Mouse (Mus musculus) common myeloid progenitor, adult 5-6 weeks (primary cell): ENCODE data around the gene Plin3. TPM values are rescaled to one million over a fixed set of nuclear protein-coding genes. Genes with fewer than 3 reads are reported as not detected.
"Not testable (repeated sequence)": the region's sequence is repeated elsewhere in the genome, so short reads cannot be mapped to it uniquely, and the experiment has no call there.

ENCODE experiments used
- ATAC-seq: replicated peaks from 2 replicates; pipeline ENCODE4 v1.8.0; 2016; ENCODE audit warnings: low read depth, mild to moderate bottlenecking, moderate TSS enrichment, inconsistent platforms; ENCODE audit not compliant: poor library complexity, severe bottlenecking
- total RNA-seq: library from RNA; stranded (forward); fragments of 200-1000, 187-1606 nt; gene quantifications from 2 replicates; pipeline ENCODE4 v1.2.3, GENCODE M21; 2017

Gene Plin3
- total RNA-seq, 1 experiment from 2014 or later: 11.6 TPM

DNA sequence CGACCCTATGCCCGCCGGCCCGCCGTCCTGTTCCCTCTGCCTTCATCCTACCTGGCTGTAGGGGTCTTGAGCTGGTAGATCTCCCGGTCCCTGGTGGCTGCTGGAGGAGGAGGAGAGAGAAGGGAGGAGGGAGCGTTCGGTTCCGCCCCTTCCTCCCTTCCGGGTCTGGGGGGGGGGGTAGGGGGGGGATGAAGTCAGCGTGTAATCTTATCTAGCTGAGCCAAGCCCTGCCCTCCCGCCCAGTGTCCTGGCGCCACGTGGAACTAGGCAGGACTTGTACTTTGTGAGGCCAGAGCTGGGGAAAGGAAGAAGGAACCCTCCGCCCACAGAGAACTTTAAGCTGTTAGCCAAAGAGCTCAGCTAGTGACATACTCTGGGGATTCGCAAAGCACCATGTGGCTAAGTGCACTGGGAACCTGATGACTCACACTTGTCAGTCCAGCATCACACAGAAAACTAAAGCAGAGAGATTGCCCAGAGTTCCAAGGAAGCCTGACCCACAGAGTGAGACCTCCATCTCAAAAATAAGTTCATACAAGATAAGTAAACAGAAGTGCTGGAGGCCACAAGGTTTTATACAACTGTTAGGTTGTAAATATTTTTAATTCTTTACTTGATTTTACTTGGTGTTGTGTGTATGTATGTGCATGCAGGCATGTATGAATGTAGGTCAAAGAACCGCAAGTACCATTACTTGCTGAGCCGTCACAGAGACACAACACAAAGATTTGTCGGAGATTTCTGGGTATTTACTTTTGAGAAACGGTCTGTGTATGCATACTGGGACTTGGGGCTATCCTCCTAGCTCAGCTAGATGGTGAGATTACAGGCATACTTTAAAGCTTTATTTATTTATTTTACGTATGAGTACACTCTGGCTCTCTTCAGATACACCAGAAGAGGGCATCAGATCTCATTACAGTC, 15.8 kb downstream of the Plin3 start, which contains the start of gene Ticam1:
TSS of gene Ticam1 (minus strand) at position 144 of the 924 bp plus-strand sequence.
- ATAC-seq: peak; percentile 92

- ATAC-seq: no peak
Measured at GRCm38 (mm10) chr17:56275842-56276480, 16.7 kb downstream of the Plin3 start.

DNA sequence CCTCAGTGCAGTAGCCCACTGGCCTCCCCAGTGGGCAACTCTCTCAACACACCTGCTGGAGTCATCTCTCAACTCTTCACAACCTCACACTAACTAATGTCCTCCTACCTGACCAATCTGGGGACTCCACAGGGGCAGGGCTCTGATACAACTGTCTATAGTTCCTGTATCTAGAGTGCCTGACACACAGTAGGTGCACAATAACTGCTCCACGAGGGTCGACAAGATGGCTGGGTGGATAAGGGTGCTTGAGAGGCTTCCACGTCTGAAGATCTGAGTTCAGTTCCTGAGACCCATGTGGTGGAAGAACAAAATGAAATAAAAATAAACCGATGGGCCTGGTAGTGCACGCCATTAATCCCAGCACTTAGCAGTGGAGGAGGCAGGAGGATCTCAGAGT, 18.7 kb downstream of the Plin3 start:
- ATAC-seq: no peak

GRCm38 (mm10) chr17:56273482-56273881, 19.2 kb downstream of the Plin3 start:
- no peak for ATAC-seq

GRCm38 (mm10) chr17:56272644-56273043, 20.0 kb downstream of the Plin3 start:
- no peak for ATAC-seq

- ATAC-seq: no peak
Measured at GRCm38 (mm10) chr17:56271609-56272253, 20.9 kb downstream of the Plin3 start.

GRCm38 (mm10) chr17:56269741-56270140, 22.9 kb downstream of the Plin3 start:
- no peak for ATAC-seq

GRCm38 (mm10) chr17:56269153-56269630, 23.5 kb downstream of the Plin3 start:
- peak; percentile 91 for ATAC-seq

- ATAC-seq: peak; percentile 27
Measured at GRCm38 (mm10) chr17:56266271-56266670, 26.4 kb downstream of the Plin3 start.

GRCm38 (mm10) chr17:56265869-56266268, 26.8 kb downstream of the Plin3 start:
- no peak for ATAC-seq

GRCm38 (mm10) chr17:56265011-56265410, 27.7 kb downstream of the Plin3 start:
- peak; percentile 9; the same call in 1 of the 2 replicates for ATAC-seq

DNA sequence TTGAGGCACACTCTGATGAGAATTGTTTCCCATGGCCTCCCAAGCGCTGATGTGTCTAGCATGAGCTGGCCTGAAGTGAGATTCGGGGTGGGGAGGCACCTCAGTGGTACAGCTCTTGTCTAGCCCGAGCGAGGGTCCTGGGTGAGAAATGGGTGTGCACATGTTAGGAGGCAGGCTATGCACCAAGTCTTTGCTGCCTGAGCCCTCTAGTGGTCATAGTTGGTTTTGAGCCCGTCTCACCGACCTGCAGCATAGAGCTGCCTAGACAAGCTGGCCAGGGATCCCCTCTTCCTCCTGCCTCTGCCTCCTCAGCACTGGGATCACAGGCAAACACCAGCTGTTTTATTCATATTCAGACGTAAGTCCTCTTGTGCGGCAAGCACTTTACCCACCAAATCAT, 28.7 kb downstream of the Plin3 start:
- peak; percentile 79 for ATAC-seq

DNA sequence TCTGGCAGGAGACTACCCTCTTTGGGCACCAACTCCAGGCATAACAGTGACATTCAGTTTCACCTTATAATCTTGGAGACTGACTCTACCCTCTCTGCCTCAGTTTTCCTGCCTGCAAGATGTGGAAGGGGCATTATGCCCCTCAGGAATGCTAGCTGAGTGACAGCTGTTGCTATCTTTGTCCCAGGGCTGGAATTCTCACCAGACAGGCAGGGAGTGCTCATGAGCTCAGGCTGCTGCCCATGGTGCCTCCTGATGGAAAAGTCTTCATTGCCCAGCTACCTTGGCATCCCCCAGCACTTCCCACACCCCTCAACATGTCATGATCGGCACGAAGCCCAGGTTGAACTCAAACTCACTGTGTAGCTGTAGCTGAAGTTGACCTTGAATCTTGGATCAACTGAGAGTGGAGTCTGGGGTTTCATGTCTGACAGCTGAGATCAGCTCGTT, 30.0 kb downstream of the Plin3 start:
- no peak for ATAC-seq

DNA sequence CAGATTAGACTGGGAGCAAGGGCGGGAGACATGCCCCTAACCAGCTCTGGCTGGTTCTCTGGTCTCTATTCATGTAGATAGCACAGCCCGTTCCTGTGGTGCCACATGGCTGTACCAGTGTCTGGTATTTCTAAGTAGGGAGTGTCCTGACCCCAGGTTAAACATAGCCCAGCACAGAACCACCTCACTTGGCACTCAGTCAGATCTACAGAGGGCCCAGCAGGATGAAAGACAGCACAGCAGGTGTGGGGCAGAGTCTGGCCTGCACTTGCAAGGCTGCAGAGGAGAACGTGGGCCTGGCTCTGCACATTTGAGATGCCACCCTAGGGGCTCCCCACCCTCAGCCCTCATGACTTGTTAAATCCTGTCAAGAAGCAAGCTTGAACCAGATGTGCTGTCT, 31.5 kb downstream of the Plin3 start:
- no peak for ATAC-seq

DNA sequence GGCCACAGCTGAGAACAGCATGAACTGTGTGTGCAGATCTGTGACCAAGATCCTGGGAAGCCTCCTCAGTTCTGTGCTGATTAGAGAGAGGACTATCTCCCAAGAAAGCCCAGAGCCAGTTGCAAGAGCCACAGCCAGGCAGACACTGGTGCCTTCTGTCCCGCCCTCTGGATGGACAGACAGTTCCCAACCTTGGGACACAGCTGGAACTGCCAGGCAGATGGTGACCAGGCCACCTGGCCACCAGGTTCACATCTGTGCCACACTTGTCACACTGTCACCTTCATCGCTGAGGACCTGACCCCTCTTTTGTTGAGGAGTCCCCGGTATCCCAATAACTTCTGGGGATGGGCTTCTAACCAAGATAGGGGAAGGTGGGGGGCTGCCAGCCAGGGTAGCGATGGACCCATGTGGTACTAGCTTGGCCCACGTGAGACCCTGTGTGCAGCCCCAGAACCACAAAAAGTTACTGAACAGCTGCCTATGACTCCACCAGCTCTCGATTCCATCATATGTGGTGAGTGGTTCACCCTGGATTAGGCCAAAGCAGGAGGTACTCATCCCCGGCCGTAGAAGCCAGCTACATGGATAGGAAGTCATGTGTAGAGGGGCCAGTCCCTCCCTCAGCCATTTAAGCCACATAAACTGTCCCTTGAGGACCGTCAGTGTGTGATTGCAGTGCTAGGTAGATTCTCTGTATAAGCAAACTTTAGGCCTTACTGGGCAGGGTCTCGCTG, 33.2 kb downstream of the Plin3 start:
- ATAC-seq: no peak

DNA sequence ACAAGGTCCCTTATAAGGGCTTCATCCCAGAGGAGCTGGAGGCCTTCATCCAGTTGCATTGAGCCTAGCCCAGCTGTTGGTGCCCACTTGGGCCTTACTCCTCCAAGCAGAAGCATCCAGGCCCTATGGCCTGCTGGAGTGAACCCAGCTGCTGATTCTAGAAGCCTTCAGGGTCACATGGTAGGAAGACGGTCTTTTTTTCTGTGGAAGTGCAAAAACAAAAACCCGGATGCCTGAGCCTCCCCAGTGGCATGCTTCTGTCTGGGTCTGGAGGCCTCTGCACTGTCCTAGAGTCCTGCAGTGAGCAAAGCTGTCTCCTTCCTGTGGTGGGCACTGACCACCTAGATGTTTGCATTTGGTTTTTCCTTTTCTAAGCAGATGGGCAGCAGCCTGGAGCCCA, 33.9 kb downstream of the Plin3 start:
- not testable (repeated sequence) for ATAC-seq

DNA sequence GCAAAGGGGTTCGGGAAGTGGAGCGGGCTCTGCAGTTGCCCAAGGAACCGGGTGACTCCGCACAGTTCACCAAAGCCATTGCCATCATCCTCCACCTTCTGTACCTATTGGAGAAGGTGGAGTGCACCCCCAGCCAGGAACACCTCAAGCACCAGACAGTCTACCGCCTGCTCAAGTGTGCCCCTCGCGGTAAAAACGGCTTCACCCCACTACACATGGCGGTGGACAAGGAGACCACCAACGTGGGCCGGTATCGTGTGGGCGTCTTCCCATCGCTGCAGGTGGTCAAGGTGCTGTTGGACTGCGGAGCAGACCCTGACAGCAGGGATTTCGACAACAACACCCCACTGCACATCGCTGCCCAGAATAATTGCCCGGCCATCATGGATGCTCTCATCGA, 34.4 kb downstream of the Plin3 start:
- ATAC-seq: not testable (repeated sequence)

GRCm38 (mm10) chr17:56257181-56257894, 35.3 kb downstream of the Plin3 start:
- ATAC-seq: no peak

GRCm38 (mm10) chr17:56256239-56256881, 36.3 kb downstream of the Plin3 start, which contains the start of gene Fem1a:
TSS of gene Fem1a (plus strand) at chr17:56256810.
- peak; percentile 87 for ATAC-seq
